Mouse (Mus musculus) megakaryocyte, embryonic 14.5 days (primary cell): ENCODE data around the gene Rpl11.

Source experiments
- FLI1 ChIP-seq: IDR thresholded peaks from 2 replicates; pipeline ENCODE4 v1.6.1; 2012; ENCODE audit warnings: low read length, inconsistent platforms, mixed read lengths
- GATA1 ChIP-seq: IDR thresholded peaks from 3 replicates; pipeline ENCODE4 v1.6.1; 2012; ENCODE audit warnings: mixed read lengths, low read length, inconsistent platforms, borderline replicate concordance

GRCm38 (mm10) chr4:136071178-136071714, 18.0 kb upstream of the Rpl11 start:
- TF ChIP-seq GATA1 (no peak), FLI1 (no peak)
